Mouse (Mus musculus) fibroblast of lung, adult 2 months (primary cell): ENCODE results near the gene Grk2.
A peak's percentile ranks its signal among the peaks of the same experiment; 100 is the strongest.

Experiments
- DNase-seq: peaks from one replicate; pipeline ENCODE4 v3.0.0-alpha.2; 2011; ENCODE audit warnings: low read depth

Gene Grk2

GRCm38 (mm10) chr19:4302936-4303639, 2.9 kb downstream of the Grk2 start:
- peak; percentile 49 for DNase-seq

GRCm38 (mm10) chr19:4301735-4302651, 4.0 kb downstream of the Grk2 start:
- no peak for DNase-seq

DNA sequence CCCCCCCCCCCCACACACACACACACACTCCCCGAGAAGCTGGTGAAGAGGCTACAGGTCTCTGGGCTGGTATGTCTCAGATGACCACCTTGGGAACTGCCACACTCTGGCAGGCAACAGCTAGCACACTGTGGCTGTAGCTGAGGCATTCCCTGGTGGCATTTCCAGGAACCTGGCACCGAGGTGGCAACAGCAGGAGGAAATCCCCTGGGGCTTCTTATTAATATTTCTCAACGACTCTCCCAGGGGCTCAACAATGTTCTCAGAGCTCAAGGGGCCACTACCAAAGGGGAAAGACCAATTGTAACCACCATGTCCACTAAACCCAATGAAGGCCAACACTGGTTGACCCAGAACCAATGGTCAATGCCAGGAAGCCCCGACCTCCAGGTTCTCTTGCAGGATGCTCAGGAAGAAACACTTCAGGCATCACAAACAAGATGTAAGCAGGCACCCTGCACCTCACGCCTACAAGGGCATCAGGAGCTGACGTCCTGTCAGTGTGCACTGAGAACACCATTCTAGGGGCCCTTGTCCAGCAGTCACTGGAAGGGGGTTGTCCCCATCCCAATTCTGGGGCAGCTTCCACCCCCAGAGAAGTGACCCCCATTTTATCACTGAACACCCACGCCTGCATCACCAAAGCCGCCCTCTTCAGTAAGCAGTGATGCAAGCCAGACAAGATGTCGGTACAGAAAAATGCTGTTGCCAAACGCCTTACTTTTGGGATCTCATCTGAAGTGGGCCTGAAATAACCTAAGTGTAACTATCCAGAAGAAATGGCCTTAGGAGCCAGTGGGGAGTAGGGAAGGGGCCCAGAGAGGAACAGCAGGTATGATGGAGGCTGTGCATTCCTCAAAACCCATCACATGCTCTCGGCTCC, 4.9 kb downstream of the Grk2 start:
- DNase-seq = no peak

- no peak for DNase-seq
Observed at GRCm38 (mm10) chr19:4300271-4300704, 5.7 kb downstream of the Grk2 start.

- DNase-seq = no peak
Observed at GRCm38 (mm10) chr19:4299574-4300270, 6.3 kb downstream of the Grk2 start.

DNA sequence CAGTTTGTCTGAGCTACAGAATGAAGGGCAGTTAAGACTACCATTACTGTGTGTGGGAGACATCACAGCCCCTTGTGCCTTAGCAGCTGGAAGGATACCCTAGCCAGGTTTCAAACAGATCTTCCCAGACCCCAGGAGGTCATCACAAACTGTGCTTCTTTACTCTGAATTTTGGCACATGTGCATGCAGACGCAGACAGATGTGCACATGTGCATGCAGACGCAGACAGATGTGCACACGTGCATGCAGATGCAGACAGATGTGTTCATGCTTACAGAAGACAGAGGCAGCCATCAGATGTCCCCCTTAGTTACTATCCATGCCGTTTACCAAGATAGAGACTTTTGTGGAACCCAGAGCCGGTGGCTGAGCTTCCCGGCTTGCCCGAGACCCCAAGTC, 6.9 kb downstream of the Grk2 start:
- no peak for DNase-seq

DNA sequence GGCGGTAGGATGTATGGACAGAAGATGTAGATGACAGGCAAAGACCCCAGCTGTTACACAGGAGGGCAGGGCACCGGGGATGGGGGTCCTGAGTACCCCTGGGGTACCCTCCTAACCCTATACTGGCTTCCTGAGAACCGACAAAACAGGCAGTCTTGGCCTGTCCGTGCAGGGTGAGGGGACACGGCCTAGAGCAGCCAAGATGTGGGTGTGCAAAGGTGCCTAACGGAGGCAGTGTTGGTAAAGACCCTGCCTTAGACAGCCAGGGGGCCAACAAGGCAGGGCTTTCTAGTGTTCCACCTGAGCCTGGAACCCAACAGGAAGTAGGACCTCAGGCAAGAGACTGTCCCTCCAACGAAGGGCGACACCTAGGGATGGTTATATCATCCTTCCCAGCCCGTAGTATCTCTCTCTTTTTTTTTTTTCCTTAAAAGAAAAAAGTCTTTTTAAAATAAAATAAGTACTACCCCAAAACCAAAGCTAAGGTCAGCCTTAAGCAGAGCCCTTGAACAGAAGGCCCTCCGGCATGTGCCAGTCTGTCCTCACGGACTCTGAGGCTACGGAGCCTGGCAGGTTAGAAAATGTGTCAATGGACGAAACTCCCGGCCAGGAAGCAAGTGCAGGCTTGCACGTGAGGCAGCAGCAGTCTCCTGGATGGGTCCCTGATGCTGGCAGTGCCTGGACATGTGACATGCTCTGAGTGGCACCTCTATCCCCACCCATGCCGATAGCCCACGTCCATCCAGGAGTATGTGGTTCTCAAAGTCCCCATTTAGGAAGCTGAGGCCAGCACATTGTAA, 7.5 kb downstream of the Grk2 start:
- DNase-seq = no peak

GRCm38 (mm10) chr19:4297851-4298250, 8.2 kb downstream of the Grk2 start:
- no peak for DNase-seq

GRCm38 (mm10) chr19:4296611-4297010, 9.4 kb downstream of the Grk2 start:
- DNase-seq = no peak

- DNase-seq = no peak
Observed at GRCm38 (mm10) chr19:4295391-4295790, 10.6 kb downstream of the Grk2 start.

- no peak for DNase-seq
Observed at GRCm38 (mm10) chr19:4294381-4295097, 11.5 kb downstream of the Grk2 start.

DNA sequence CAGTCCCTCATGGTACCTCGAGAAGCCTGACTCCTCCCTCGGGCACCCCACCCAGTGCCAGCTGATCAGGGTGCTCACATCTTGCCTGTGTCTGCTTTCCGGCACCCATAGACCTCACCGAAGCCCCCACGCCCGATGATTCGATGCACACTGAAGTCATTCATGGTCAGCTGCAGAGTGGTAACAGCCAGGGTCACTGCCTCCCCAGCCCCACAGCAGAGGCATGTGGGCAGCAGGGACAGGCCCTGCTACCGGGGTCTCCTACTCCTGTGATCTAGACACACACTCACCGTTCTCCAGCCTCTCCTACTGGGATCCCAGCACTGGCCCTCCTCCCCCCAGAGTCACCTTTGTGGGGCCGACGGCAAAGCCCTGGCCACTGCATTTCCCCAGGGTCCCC, 14.9 kb downstream of the Grk2 start:
- no peak for DNase-seq

GRCm38 (mm10) chr19:4290749-4291148, 15.3 kb downstream of the Grk2 start:
- no peak for DNase-seq

DNA sequence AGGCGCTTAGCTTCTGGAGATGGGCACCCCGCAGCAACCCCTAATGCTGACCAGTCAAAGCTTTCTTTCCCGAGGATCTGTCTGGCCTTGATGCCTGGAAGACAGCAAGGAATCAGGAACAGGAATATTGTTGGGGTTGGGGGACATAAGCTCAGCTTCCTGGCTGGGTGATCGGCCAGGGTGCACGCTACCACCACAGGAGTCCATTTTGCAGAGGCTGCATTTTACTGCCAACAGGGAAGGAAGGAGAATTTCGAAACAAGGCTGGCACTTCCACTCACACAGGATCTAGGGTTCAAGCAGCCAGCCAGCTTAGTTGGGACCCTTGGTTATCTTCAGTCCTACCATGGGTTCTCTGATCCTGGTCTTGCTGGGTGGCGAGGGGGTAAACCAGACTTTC, 22.4 kb downstream of the Grk2 start:
- no peak for DNase-seq

- peak; percentile 48 for DNase-seq
Observed at GRCm38 (mm10) chr19:4282898-4283553, 23.0 kb downstream of the Grk2 start, which contains the start of gene Ankrd13d. Gene Ankrd13d, minus strand, starts transcription at chr19:4283137.

GRCm38 (mm10) chr19:4280425-4280824, 25.6 kb downstream of the Grk2 start:
- no peak for DNase-seq

GRCm38 (mm10) chr19:4279487-4279886, 26.5 kb downstream of the Grk2 start:
- no peak for DNase-seq

DNA sequence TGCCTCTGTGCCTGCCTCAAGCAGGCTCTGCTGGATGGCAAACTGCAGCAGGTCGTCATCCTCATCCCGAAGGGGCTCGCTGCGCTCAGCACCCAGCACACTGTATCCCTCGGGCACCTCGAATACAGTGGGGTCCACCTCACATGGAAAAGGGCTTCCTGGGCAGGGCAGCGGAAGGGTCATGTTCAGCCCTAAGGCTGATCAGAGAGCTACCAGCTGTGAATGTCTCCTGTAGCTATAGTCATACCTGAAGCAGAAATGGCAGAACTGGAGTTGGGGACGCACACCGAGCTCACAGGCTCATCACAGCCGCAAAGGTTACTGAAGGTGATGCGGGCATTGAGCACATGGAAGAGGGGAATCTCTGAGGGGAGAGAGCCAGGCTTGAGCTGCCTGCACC, 35.0 kb downstream of the Grk2 start:
- DNase-seq = no peak

GRCm38 (mm10) chr19:4270187-4270586, 35.8 kb downstream of the Grk2 start:
- DNase-seq = no peak
